ENCODE assay signal across 8 mouse cellular contexts in the genomic region with DNA sequence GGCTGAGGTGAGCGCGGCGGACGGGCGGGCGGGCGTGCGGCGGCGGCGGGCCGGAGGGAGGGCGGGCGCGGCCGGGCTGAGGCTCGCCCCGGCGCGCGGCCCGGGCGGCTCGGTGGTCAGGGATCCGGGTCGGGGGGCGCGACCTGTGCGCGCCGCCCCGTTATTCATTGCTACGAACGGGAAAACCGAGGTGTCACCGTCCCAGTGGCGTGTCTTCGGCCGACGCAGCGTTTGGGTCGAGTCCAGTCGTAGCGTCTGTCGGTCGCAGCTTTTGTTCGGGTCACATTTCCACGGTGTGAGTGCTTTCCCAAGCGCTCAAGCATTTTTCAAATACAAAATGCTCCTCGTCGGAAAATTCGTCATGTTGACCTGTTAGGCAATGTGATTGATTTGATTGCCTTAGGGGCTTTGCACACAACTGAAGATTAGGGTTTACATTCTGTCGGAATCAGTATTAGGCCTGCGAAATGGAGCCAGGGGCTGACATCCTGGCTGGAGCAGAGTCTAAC. TPM values are rescaled to one million over a fixed set of nuclear protein-coding genes. Genes with fewer than 3 reads are reported as not detected.
DNase-seq lines count a peak whose midpoint lies in the region; ATAC-seq lines count a peak whose summit lies in the region.

No protein-coding gene starts in this region.

- peak; percentile 20 for ATAC-seq in erythroid progenitor cell, adult 5-6 weeks (replicated peaks; ENCODE audit: low FRiP score, poor library complexity, severe bottlenecking)
- ATAC-seq in megakaryocyte progenitor cell, adult 5-6 weeks (replicated peaks; ENCODE audit: poor library complexity): peak; percentile 21; the same call in 1 of the 2 replicates

- peak; percentile 31 for DNase-seq in spleen, adult 12 weeks (ENCODE audit: low spot score)
- DNase-seq in spleen, postnatal 14 days (ENCODE audit: low spot score in 2 of 2): no peak
- DNase-seq in adrenal gland, postnatal 36 days: peak; percentile 51 to 68
- peak; percentile 54 for DNase-seq in heart, postnatal 4 days
- peak; percentile 30 to 35 for DNase-seq in left cerebral cortex, postnatal 25 days (ENCODE audit: low spot score in 2 of 2)
- DNase-seq in thymus, postnatal 25 days: peak; percentile 35

- intact Hi-C loops in left cerebral cortex, postnatal 25 days (cut with DNase I): no loop called here

RNA-seq across cellular contexts. Expression of a gene that starts 0.4 kb away (rescaled TPM):
- 10 to 100 TPM; 84.3 to 95.8 TPM for total RNA-seq in adrenal gland, postnatal 36 days (2021)
- 56.6 and 66.7 TPM in 2 replicates for total RNA-seq in erythroid progenitor cell, adult 5-6 weeks (2015; ENCODE audit: low replicate concordance)
- total RNA-seq in erythroid progenitor cell, adult 5-6 weeks (2017; ENCODE audit: low replicate concordance): 82.3 and 102 TPM in 2 replicates
- 10 to 100 TPM; 29.9 to 31.6 TPM for total RNA-seq in heart, postnatal 4 days (2021)
- total RNA-seq in left cerebral cortex, postnatal 25 days (2021): 100 to 1,000 TPM; 129 to 138 TPM
- 23.5 and 35.7 TPM in 2 replicates for total RNA-seq in megakaryocyte progenitor cell, adult 5-6 weeks (2015)
- total RNA-seq in megakaryocyte progenitor cell, adult 5-6 weeks (2017): 48.4 and 83.5 TPM in 2 replicates

RNA-seq across cellular contexts. Expression of a gene that starts 6.5 kb away (rescaled TPM):
- total RNA-seq in adrenal gland, postnatal 36 days (2021): 10 to 100 TPM in 1 of 2 experiments, 1 to 10 TPM in 1; 9.7 to 12.1 TPM
- total RNA-seq in erythroid progenitor cell, adult 5-6 weeks (2015; ENCODE audit: low replicate concordance): 2.1 and 6.5 TPM in 2 replicates
- 2.3 and 3.3 TPM in 2 replicates for total RNA-seq in erythroid progenitor cell, adult 5-6 weeks (2017; ENCODE audit: low replicate concordance)
- total RNA-seq in heart, postnatal 4 days (2021): 10 to 100 TPM; 17.2 to 17.7 TPM
- 10 to 100 TPM; 71.7 to 84.0 TPM for total RNA-seq in left cerebral cortex, postnatal 25 days (2021)
- 20.4 and 22.3 TPM in 2 replicates for total RNA-seq in megakaryocyte progenitor cell, adult 5-6 weeks (2015)
- total RNA-seq in megakaryocyte progenitor cell, adult 5-6 weeks (2017): 25.9 and 36.1 TPM in 2 replicates

RNA-seq across cellular contexts. Expression of a gene that starts 48.6 kb away (rescaled TPM):
- 10 to 100 TPM; 32.7 to 37.6 TPM for total RNA-seq in adrenal gland, postnatal 36 days (2021)
- total RNA-seq in erythroid progenitor cell, adult 5-6 weeks (2015; ENCODE audit: low replicate concordance): 43.2 and 55.3 TPM in 2 replicates
- 42.9 and 44.8 TPM in 2 replicates for total RNA-seq in erythroid progenitor cell, adult 5-6 weeks (2017; ENCODE audit: low replicate concordance)
- 10 to 100 TPM; 34.2 to 34.9 TPM for total RNA-seq in heart, postnatal 4 days (2021)
- 10 to 100 TPM; 41.2 to 43.7 TPM for total RNA-seq in left cerebral cortex, postnatal 25 days (2021)
- total RNA-seq in megakaryocyte progenitor cell, adult 5-6 weeks (2015): 49.2 and 50.3 TPM in 2 replicates
- 54.6 and 80.5 TPM in 2 replicates for total RNA-seq in megakaryocyte progenitor cell, adult 5-6 weeks (2017)

Comparison
In these comparisons a context has a peak if more than half of its experiments do, and no peak if none do; other contexts are left out.
1. DNase-seq: peak in spleen, adult 12 weeks (single experiment), adrenal gland, postnatal 36 days (2 of 2), heart, postnatal 4 days (single experiment), left cerebral cortex, postnatal 25 days (2 of 2) and thymus, postnatal 25 days (single experiment); none in spleen, postnatal 14 days (0 of 2).